Mouse (Mus musculus) intestine, embryonic 14.5 days (tissue): ENCODE measurements around the gene Htr5a. TPM values are rescaled to one million over a fixed set of nuclear protein-coding genes. Genes with fewer than 3 reads are reported as not detected.

ENCODE experiments used
- ATAC-seq: fragments of 200-750 bp; cut with Nextera tagmentation; replicated peaks from 2 replicates; pipeline ENCODE4 v1.8.0; 2017; ENCODE audit warnings: low read depth, moderate number of reproducible peaks, moderate TSS enrichment, moderate library complexity; ENCODE audit not compliant: low FRiP score, low TSS enrichment
- DNase-seq: peaks from one replicate; pipeline ENCODE4 v3.0.0-alpha.2; 2018; ENCODE audit warnings: low spot score
- H3K27ac ChIP-seq: fragments of 300-500 bp; sonication (generic); 2 replicates; pipeline ENCODE4 v1.5.1; 2014; ENCODE audit warnings: low read depth, mild to moderate bottlenecking, control low read depth
- H3K27me3 ChIP-seq: fragments of 300-500 bp; sonication (generic); replicated peaks from 2 replicates; pipeline ENCODE4 v1.6.1; 2014; ENCODE audit warnings: low read length, control low read depth; ENCODE audit not compliant: control insufficient read depth, insufficient read depth
- H3K36me3 ChIP-seq: fragments of 300-500 bp; sonication (generic); 2 replicates; pipeline ENCODE4 v1.6.1; 2014; ENCODE audit warnings: low read length, control low read depth; ENCODE audit not compliant: control insufficient read depth, insufficient read depth
- H3K4me1 ChIP-seq: fragments of 300-500 bp; sonication (generic); replicated peaks from 2 replicates; pipeline ENCODE4 v1.6.1; 2014; ENCODE audit warnings: low read length, control low read depth, mixed read lengths; ENCODE audit not compliant: control insufficient read depth, insufficient read depth
- H3K4me2 ChIP-seq: fragments of 300-500 bp; sonication (generic); 2 replicates; pipeline ENCODE4 v1.6.1; 2014; ENCODE audit warnings: low read length
- H3K4me3 ChIP-seq: fragments of 300-500 bp; sonication (generic); 2 replicates; pipeline ENCODE4 v1.5.1; 2014; ENCODE audit warnings: low read depth, low read length, control low read depth, mixed read lengths
- H3K9ac ChIP-seq: fragments of 300-500 bp; sonication (generic); 2 replicates; pipeline ENCODE4 v1.6.1; 2014; ENCODE audit warnings: mild to moderate bottlenecking, low read length
- H3K9me3 ChIP-seq: fragments of 300-500 bp; sonication (generic); 2 replicates; pipeline ENCODE4 v1.6.1; 2016; ENCODE audit warnings: low read length, control low read depth; ENCODE audit not compliant: control insufficient read depth
- WGBS: fragments of 180-500 bp; shearing (Covaris S2); extraction: QIAGEN DNeasy Blood & Tissue Kit; methylation state at CpG from one replicate; pipeline ENCODE4 v1.1.7; 2014; 5-methylcytosine and 5-hydroxymethylcytosine counted together
- polyA plus RNA-seq: library from polyadenylated mRNA; unstranded; fragments of >200 nt; fragmentation: Nextera tagmentation; extraction: Ambion mirVana; gene quantifications from 2 replicates; pipeline ENCODE4 v1.2.1, GENCODE M21; 2014

Gene Htr5a
- polyA plus RNA-seq, 1 experiment from 2014 or later, result 0.07 TPM

DNA sequence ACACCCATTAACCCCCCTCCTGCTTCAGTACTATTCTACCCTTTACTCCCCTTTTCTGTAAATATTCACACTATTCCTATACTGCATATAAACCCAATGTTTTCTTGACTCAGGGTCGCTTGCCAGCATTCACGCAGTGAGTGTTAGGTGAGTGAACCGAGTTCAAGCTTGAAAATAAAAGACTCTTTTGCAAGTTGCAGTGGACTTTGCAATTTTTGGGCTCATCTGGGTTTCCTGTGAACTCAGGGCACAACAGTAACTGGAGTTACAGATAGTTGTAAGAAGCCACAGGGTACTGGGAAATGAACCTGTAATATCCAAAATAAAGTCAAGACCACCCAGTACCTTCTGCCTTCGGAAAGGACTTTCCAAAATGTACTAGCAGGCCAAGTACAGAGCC lies 58.2 kb downstream of the Htr5a start:
- ATAC-seq, result no peak
- H3K9ac ChIP-seq, result no peak overlapping the region
- 0 out of 2 replicates have a peak, but pooled peaks cover 4% of the 10 kb centered on the region for H3K9me3 ChIP-seq
- no peak overlapping the region for H3K27ac ChIP-seq
- no peak overlapping the region for H3K4me3 ChIP-seq
- DNase-seq, result no peak
- no peaks in the 10 kb centered on the region for H3K4me1 ChIP-seq
- no peak overlapping the region for H3K4me2 ChIP-seq
- no peaks in the 10 kb centered on the region for H3K27me3 ChIP-seq
- no peaks in the 10 kb centered on the region for H3K36me3 ChIP-seq
- WGBS, result 85% methylated on average over 4 of the region's 4 CpGs

Other genes with a start within 250 kb of the Htr5a start
- gene Paxip1, start 50.5 kb upstream of the Htr5a start, polyA plus RNA-seq, result 42.6 and 43.1 TPM in 2 replicates
- 119 and 158 TPM in 2 replicates for gene Insig1, start 229.2 kb downstream of the Htr5a start, polyA plus RNA-seq